8 mouse cellular contexts compared by ENCODE assay signal in genomic region chr3:92081285-92081931, GRCm38 (mm10). TPM values are rescaled to one million over a fixed set of nuclear protein-coding genes. Genes with fewer than 3 reads are reported as not detected.
A peak's percentile ranks its signal among the peaks of the same experiment; 100 is the strongest.
DNase-seq lines count a peak whose midpoint lies in the region; ATAC-seq and TF ChIP-seq lines count a peak whose summit lies in the region.

No protein-coding gene starts in this region.

- no peaks in the 10 kb centered on the region for H3K36me3 ChIP-seq in limb, embryonic 14.5 days (ENCODE audit: control insufficient read depth, insufficient read depth, low read length)
- H3K36me3 ChIP-seq in midbrain, embryonic 13.5 days, result no peaks in the 10 kb centered on the region
- no peaks in the 10 kb centered on the region for H3K36me3 ChIP-seq in spleen, adult 2 months (ENCODE audit: control insufficient read depth, insufficient read depth, low read length)

- peaks cover 20% of the 10 kb centered on the region; the same call in 1 of the 2 replicates for H3K27me3 ChIP-seq in limb, embryonic 14.5 days (ENCODE audit: control insufficient read depth, insufficient read depth, low read length)
- H3K27me3 ChIP-seq in midbrain, embryonic 13.5 days, result peaks cover 27% of the 10 kb centered on the region
- peaks cover 25% of the 10 kb centered on the region for H3K27me3 ChIP-seq in spleen, adult 2 months (ENCODE audit: control insufficient read depth, insufficient read depth, low read length)

- no peak for TF ChIP-seq CTCF in spleen, adult 2 months (IDR thresholded peaks at IDR 0.05; ENCODE audit: extremely low read depth, insufficient read depth, insufficient read length, insufficient replicate concordance)

- DNase-seq in cerebellum, adult 11-12 months, result no peak
- peak; percentile 63 for DNase-seq in embryo, embryonic 10.5 days (ENCODE audit: low spot score)
- peak; percentile 24 to 31 for DNase-seq in gastrocnemius, postnatal 4 days (ENCODE audit: low spot score in 2 of 2)
- DNase-seq in kidney, adult 18-20 months, result peak; percentile 47
- DNase-seq in limb, embryonic 14.5 days (ENCODE audit: low spot score), result peak; percentile 53
- DNase-seq in spleen, adult 2 months (ENCODE audit: low read depth in 1 of 2, low spot score in 2 of 2), result no peak

- peak overlapping the region; percentile 90 for H3K4me2 ChIP-seq in limb, embryonic 14.5 days (replicated peaks; ENCODE audit: low read depth, low read length, severe bottlenecking)
- H3K4me2 ChIP-seq in midbrain, embryonic 13.5 days (replicated peaks), result peak overlapping the region; percentile 79

- ATAC-seq in cerebellum, adult (ENCODE audit: insufficient number of reproducible peaks, low FRiP score, low TSS enrichment), result peak; percentile 49; the same call in 1 of the 2 replicates
- ATAC-seq in limb, embryonic 14.5 days (ENCODE audit: low FRiP score, low read depth), result peak; percentile 74
- peak; percentile 78 for ATAC-seq in midbrain, embryonic 13.5 days

- TF ChIP-seq POLR2A in limb, embryonic 14.5 days (IDR thresholded peaks at IDR 0.05; ENCODE audit: borderline replicate concordance, extremely low read depth, insufficient read depth, insufficient read length), result no peak
- no peak for TF ChIP-seq POLR2A in spleen, adult 2 months (IDR thresholded peaks at IDR 0.05; ENCODE audit: low read depth, low read length)

- H3K4me1 ChIP-seq in limb, embryonic 14.5 days (ENCODE audit: control insufficient read depth, insufficient read depth, low read length), result no peaks in the 10 kb centered on the region; the same call in 1 of the 2 replicates
- H3K4me1 ChIP-seq in midbrain, embryonic 13.5 days (replicated peaks), result peaks cover 15% of the 10 kb centered on the region
- H3K4me1 ChIP-seq in spleen, adult 2 months (ENCODE audit: control insufficient read depth, insufficient read depth, insufficient read length), result peaks cover 7% of the 10 kb centered on the region; the same call in 1 of the 2 replicates

- H3K27ac ChIP-seq in limb, embryonic 14.5 days (replicated peaks; ENCODE audit: low read depth, low read length), result peak overlapping the region; percentile 82
- H3K27ac ChIP-seq in midbrain, embryonic 13.5 days, result peak overlapping the region; percentile 97
- H3K27ac ChIP-seq in spleen, adult 2 months (ENCODE audit: insufficient read depth, low read length), result no peak overlapping the region

- peak overlapping the region; percentile 73 for H3K4me3 ChIP-seq in limb, embryonic 14.5 days (replicated peaks; ENCODE audit: low read length)
- H3K4me3 ChIP-seq in midbrain, embryonic 13.5 days (replicated peaks), result peak overlapping the region; percentile 75
- H3K4me3 ChIP-seq in spleen, adult 2 months (ENCODE audit: extremely low read depth, insufficient read depth, insufficient read length), result peak overlapping the region; percentile 54; the same call in 1 of the 2 replicates

- H3K9ac ChIP-seq in limb, embryonic 14.5 days (ENCODE audit: low read depth, low read length, severe bottlenecking), result peak overlapping the region; percentile 72
- peak overlapping the region; percentile 86 for H3K9ac ChIP-seq in midbrain, embryonic 13.5 days (replicated peaks)

- under 1% methylated on average over 47 of the region's 76 CpGs for WGBS in limb, embryonic 14.5 days
- under 1% methylated on average over 61 of the region's 76 CpGs for WGBS in midbrain, embryonic 13.5 days
- WGBS in spleen, adult 2 months, result 2% methylated on average over 72 of the region's 76 CpGs

- no peaks in the 10 kb centered on the region for H3K9me3 ChIP-seq in limb, embryonic 14.5 days (ENCODE audit: control insufficient read depth, low read length)
- no peaks in the 10 kb centered on the region for H3K9me3 ChIP-seq in midbrain, embryonic 13.5 days

RNA-seq across cellular contexts. Expression of gene Lor, which starts 1.5 kb away (rescaled TPM):
- under 1 TPM in 1 of 2 experiments, not detected in 1; 0.44 TPM for total RNA-seq in gastrocnemius, postnatal 4 days (2021)
- 9.0 and 9.7 TPM in 2 replicates for polyA plus RNA-seq in limb, embryonic 14.5 days (2012; rRNA removed)
- polyA plus RNA-seq in limb, embryonic 14.5 days (2014; fragmentation: Nextera tagmentation; extraction: Ambion mirVana), result 10.3 and 14.0 TPM in 2 replicates
- 2.5 and 3.7 TPM in 2 replicates for polyA plus RNA-seq in midbrain, embryonic 13.5 days (2015; fragmentation: Nextera tagmentation; extraction: Ambion mirVana)
- polyA plus RNA-seq in spleen, adult 2 months (2012; rRNA removed), result 0.07 and 0.09 TPM in 2 replicates

RNA-seq across cellular contexts. Expression of gene Prr9, which starts 42.3 kb away (rescaled TPM):
- not detected for total RNA-seq in gastrocnemius, postnatal 4 days (2021)
- 0.09 and 0.29 TPM in 2 replicates for polyA plus RNA-seq in limb, embryonic 14.5 days (2012; rRNA removed)
- polyA plus RNA-seq in limb, embryonic 14.5 days (2014; fragmentation: Nextera tagmentation; extraction: Ambion mirVana), result 3.0 and 6.2 TPM in 2 replicates
- not detected in 2 replicates for polyA plus RNA-seq in midbrain, embryonic 13.5 days (2015; fragmentation: Nextera tagmentation; extraction: Ambion mirVana)
- not detected in 2 replicates for polyA plus RNA-seq in spleen, adult 2 months (2012; rRNA removed)

Comparison
In these comparisons a context has a peak if more than half of its experiments do, and no peak if none do; other contexts are left out.
1. DNase-seq: peak in embryo, embryonic 10.5 days (single experiment), gastrocnemius, postnatal 4 days (2 of 2), kidney, adult 18-20 months (single experiment) and limb, embryonic 14.5 days (single experiment); none in cerebellum, adult 11-12 months (single experiment) and spleen, adult 2 months (0 of 2).
2. Peak in every context shown above with its lines, with median percentiles within 50 percentile points of each other: ATAC-seq and H3K4me3 ChIP-seq.